Mouse (Mus musculus): ENCODE measurements around the gene Trim75. TPM values are rescaled to one million over a fixed set of nuclear protein-coding genes. Genes with fewer than 3 reads are reported as not detected.

Trim75 gene
- polyA plus RNA-seq, 1 experiment from 2014 or later, result not detected

GRCm38 (mm10) chr8:64941019-64941418 lies 46.6 kb downstream of the Trim75 start:
- Histone ChIP-seq H3K4me1 (replicated peaks; ENCODE audit: control insufficient read depth, insufficient read depth, low read length) (no peaks in the 10 kb centered on the region), H3K4me2 (replicated peaks; ENCODE audit: low read depth) (no peak overlapping the region), H3K4me3 (ENCODE audit: low read depth, low read length) (no peak overlapping the region), H3K9me3 (ENCODE audit: control insufficient read depth) (no peaks in the 10 kb centered on the region), H3K27ac (ENCODE audit: low read depth, low read length) (no peak overlapping the region), H3K27me3 (replicated peaks; ENCODE audit: control insufficient read depth, insufficient read depth, low read length) (no peaks in the 10 kb centered on the region; the same call in 1 of the 2 replicates), H3K36me3 (ENCODE audit: control insufficient read depth, insufficient read depth) (no peaks in the 10 kb centered on the region), H3K9ac (ENCODE audit: low read depth, low read length) (no peak overlapping the region)
- TF ChIP-seq CTCF (IDR thresholded peaks at IDR 0.05; ENCODE audit: low read depth), result no peak
- no peak for ATAC-seq
- WGBS, result 79% methylated on average over 8 of the region's 8 CpGs

- H3K9me3 ChIP-seq (ENCODE audit: control insufficient read depth), result no peaks in the 10 kb centered on the region
- TF ChIP-seq CTCF (IDR thresholded peaks at IDR 0.05; ENCODE audit: low read depth), result no peak
- 70% methylated on average over 3 of the region's 3 CpGs for WGBS
Observed at GRCm38 (mm10) chr8:64934997-64935396, 52.6 kb downstream of the Trim75 start.

More at GRCm38 (mm10) chr8:64934997-64935396, 52.6 kb downstream of the Trim75 start:
- H3K9ac ChIP-seq (ENCODE audit: low read depth, low read length), result no peak overlapping the region
- ATAC-seq, result no peak
- H3K4me3 ChIP-seq (ENCODE audit: low read depth, low read length), result no peak overlapping the region
- no peaks in the 10 kb centered on the region for H3K4me1 ChIP-seq (replicated peaks; ENCODE audit: control insufficient read depth, insufficient read depth, low read length)
- no peak overlapping the region for H3K4me2 ChIP-seq (replicated peaks; ENCODE audit: low read depth)
- no peaks in the 10 kb centered on the region for H3K27me3 ChIP-seq (replicated peaks; ENCODE audit: control insufficient read depth, insufficient read depth, low read length)
- no peaks in the 10 kb centered on the region for H3K36me3 ChIP-seq (ENCODE audit: control insufficient read depth, insufficient read depth)
- no peak overlapping the region for H3K27ac ChIP-seq (ENCODE audit: low read depth, low read length)

Other genes with a start within 250 kb of the Trim75 start
- 9.9 and 10.7 TPM in 2 replicates for gene Klhl2, start 137.8 kb downstream of the Trim75 start, polyA plus RNA-seq (2015; fragmentation: Nextera tagmentation; extraction: Ambion mirVana)
- gene Tmem192, start 40.6 kb downstream of the Trim75 start, polyA plus RNA-seq (2015; fragmentation: Nextera tagmentation; extraction: Ambion mirVana), result 89.2 and 90.4 TPM in 2 replicates
- 0.05 TPM in 1 of 2 replicates, not detected in the other for gene Trim61, start 30.7 kb upstream of the Trim75 start, polyA plus RNA-seq (2015; fragmentation: Nextera tagmentation; extraction: Ambion mirVana)
- not detected in 2 replicates for gene Trim60, start 30.8 kb upstream of the Trim75 start, polyA plus RNA-seq (2015; fragmentation: Nextera tagmentation; extraction: Ambion mirVana)
- 0.72 and 1.1 TPM in 2 replicates for gene Apela, start 49.5 kb upstream of the Trim75 start, polyA plus RNA-seq (2015; fragmentation: Nextera tagmentation; extraction: Ambion mirVana)
- not detected in 2 replicates for gene Gm10663, start 87.2 kb upstream of the Trim75 start, polyA plus RNA-seq (2015; fragmentation: Nextera tagmentation; extraction: Ambion mirVana)
- 39.0 and 41.7 TPM in 2 replicates for gene BC030870, start 141.7 kb upstream of the Trim75 start, polyA plus RNA-seq (2015; fragmentation: Nextera tagmentation; extraction: Ambion mirVana)